Mouse (Mus musculus) cortical plate, adult 2 months (tissue): ENCODE results near the gene Elmo3.

Experiments
- CTCF ChIP-seq: fragments of 200-500 bp; IDR thresholded peaks from 2 replicates; pipeline ENCODE4 v1.5.1; 2011; ENCODE audit warnings: mild to moderate bottlenecking, control low read depth, low read length; ENCODE audit not compliant: insufficient read depth; ENCODE audit errors: extremely low read depth
- POLR2A ChIP-seq: fragments of 200-500 bp; IDR thresholded peaks from 2 replicates; pipeline ENCODE4 v1.6.1; 2011; ENCODE audit warnings: mild to moderate bottlenecking, low read length, control low read depth; ENCODE audit not compliant: insufficient read depth; ENCODE audit errors: extremely low read depth

GRCm38 (mm10) chr8:105359208-105359607 is 53.8 kb downstream of the Elmo3 start:
- TF ChIP-seq CTCF, result no peak
- no peak for TF ChIP-seq POLR2A
